Mouse (Mus musculus) midbrain, embryonic 16.5 days (tissue): ENCODE measurements around the gene Pmm2. TPM values are rescaled to one million over a fixed set of nuclear protein-coding genes. Genes with fewer than 3 reads are reported as not detected.

ENCODE experiments used
- ATAC-seq: fragments of 200-750 bp; cut with Nextera tagmentation; 2 replicates; pipeline ENCODE4 v1.8.0; 2017; ENCODE audit warnings: moderate TSS enrichment
- H3K27ac ChIP-seq: fragments of 300-500 bp; sonication (generic); 2 replicates; pipeline ENCODE4 v1.5.1; 2014; ENCODE audit warnings: mild to moderate bottlenecking, low read length, mixed read lengths
- H3K27me3 ChIP-seq: fragments of 300-500 bp; sonication (generic); 2 replicates; pipeline ENCODE4 v1.6.1; 2014; ENCODE audit warnings: low read depth, low read length, mixed read lengths; ENCODE audit not compliant: control insufficient read depth, insufficient read depth
- H3K36me3 ChIP-seq: fragments of 300-500 bp; sonication (generic); 2 replicates; pipeline ENCODE4 v1.6.1; 2014; ENCODE audit warnings: mild to moderate bottlenecking, low read length, moderate library complexity, mixed read lengths; ENCODE audit not compliant: control insufficient read depth, insufficient read depth
- H3K4me1 ChIP-seq: fragments of 300-500 bp; sonication (generic); 2 replicates; pipeline ENCODE4 v1.6.1; 2014; ENCODE audit warnings: mild to moderate bottlenecking, low read length, mixed read lengths; ENCODE audit not compliant: control insufficient read depth, insufficient read depth
- H3K4me2 ChIP-seq: fragments of 300-500 bp; sonication (generic); 2 replicates; pipeline ENCODE4 v1.6.1; 2014; ENCODE audit warnings: mild to moderate bottlenecking, low read length, mixed read lengths
- H3K4me3 ChIP-seq: fragments of 300-500 bp; sonication (generic); 2 replicates; pipeline ENCODE4 v1.5.1; 2014; ENCODE audit warnings: low read depth, mild to moderate bottlenecking, low read length, moderate library complexity, mixed read lengths
- H3K9ac ChIP-seq: fragments of 300-500 bp; sonication (generic); 2 replicates; pipeline ENCODE4 v1.6.1; 2014; ENCODE audit warnings: low read depth, low read length, mixed read lengths
- H3K9me3 ChIP-seq: fragments of 300-500 bp; sonication (generic); replicated peaks from 2 replicates; pipeline ENCODE4 v1.6.1; 2014; ENCODE audit warnings: mild to moderate bottlenecking, low read length, mixed read lengths; ENCODE audit not compliant: control insufficient read depth, poor library complexity, severe bottlenecking
- WGBS: fragments of 180-500 bp; shearing (Covaris S2); extraction: QIAGEN DNeasy Blood & Tissue Kit; methylation state at CpG from one replicate; pipeline ENCODE4 v1.1.7; 2014; 5-methylcytosine and 5-hydroxymethylcytosine counted together
- microRNA-seq: library from miRNA; unstranded; fragments of <30 nt; microRNA quantifications from one replicate; pipeline ENCODE4, GENCODE M21; 2017
- polyA plus RNA-seq: library from polyadenylated mRNA; unstranded; fragments of >200 nt; fragmentation: Nextera tagmentation; extraction: Ambion mirVana; gene quantifications from 2 replicates; pipeline ENCODE4 v1.2.1, GENCODE M21; 2015

Gene Pmm2
- polyA plus RNA-seq, 1 experiment from 2014 or later: 33.7 TPM

DNA sequence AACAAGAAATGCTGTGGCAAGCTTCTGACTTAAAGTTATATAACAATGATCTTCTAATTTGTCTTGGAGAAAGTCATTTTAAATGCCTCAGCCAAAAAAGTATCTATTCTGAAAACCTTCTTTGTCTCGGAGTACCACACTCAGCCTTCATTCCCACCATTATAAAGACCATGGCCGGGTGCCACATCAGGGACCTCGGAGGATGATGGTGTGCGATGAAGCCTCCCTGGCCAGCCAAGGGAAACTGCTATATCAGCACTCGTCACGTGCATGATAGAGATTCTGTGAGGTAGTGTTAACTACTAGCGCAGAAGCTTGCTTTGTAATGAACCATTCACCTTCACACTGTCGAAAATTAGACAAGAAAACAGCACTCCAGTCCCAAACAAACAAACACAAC lies 62.1 kb downstream of the Pmm2 start:
- ATAC-seq: no peak
- no peak overlapping the region for H3K4me2 ChIP-seq
- no peak overlapping the region for H3K4me3 ChIP-seq
- no peak overlapping the region for H3K9ac ChIP-seq
- peaks cover 63% of the 10 kb centered on the region for H3K36me3 ChIP-seq
- 90% methylated on average over 8 of the region's 8 CpGs for WGBS
- no peak overlapping the region for H3K27ac ChIP-seq
- H3K4me1 ChIP-seq: no peaks in the 10 kb centered on the region
- H3K27me3 ChIP-seq: no peaks in the 10 kb centered on the region
- H3K9me3 ChIP-seq: no peaks in the 10 kb centered on the region

DNA sequence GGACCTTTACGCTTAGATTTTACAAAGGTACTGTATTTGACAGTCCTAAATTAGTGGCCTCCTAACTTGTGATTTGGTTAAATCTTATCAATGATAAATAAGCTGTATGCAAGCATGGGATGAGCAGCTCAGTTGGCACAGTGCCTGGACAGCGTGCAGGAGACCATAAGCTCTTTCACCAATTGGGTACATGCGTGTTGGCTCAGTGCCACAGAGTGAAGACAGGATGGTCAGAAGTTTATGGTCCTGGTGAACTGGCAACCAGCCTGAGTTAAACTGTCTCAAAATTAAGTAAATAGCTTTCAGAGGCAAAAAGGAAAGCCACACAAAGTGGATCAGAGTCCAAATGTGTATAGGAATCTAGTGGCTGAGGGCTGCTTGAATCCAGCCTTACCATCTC lies 63.1 kb downstream of the Pmm2 start:
- ATAC-seq: no peak
- Histone ChIP-seq H3K36me3 (peaks cover 57% of the 10 kb centered on the region), H3K9me3 (no peaks in the 10 kb centered on the region), H3K9ac (no peak overlapping the region), H3K27me3 (no peaks in the 10 kb centered on the region), H3K4me1 (no peaks in the 10 kb centered on the region), H3K4me2 (no peak overlapping the region), H3K4me3 (no peak overlapping the region), H3K27ac (no peak overlapping the region)
- 90% methylated on average over 3 of the region's 3 CpGs for WGBS

DNA sequence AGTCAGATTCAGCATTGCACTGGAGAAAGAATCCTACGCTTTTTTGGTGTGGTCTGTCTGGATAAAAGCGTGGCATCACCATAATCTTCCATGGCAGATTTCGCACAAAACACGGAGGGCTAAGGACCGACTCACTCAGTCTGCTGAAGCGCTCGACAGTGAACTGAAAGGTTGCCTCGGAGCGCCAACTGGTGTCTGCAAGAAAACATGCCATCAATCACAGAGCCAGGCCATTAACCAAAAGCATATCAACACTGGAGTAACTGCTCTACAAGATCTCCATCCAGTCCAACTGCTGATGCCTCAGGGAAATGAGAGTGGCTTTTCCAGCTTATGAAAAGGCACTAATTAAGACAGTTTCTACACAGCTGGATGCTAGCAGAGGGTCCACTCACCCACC lies 74.5 kb downstream of the Pmm2 start:
- Histone ChIP-seq H3K4me2 (no peak overlapping the region), H3K9me3 (no peaks in the 10 kb centered on the region), H3K36me3 (peaks cover 16% of the 10 kb centered on the region), H3K4me1 (no peaks in the 10 kb centered on the region), H3K27ac (no peak overlapping the region), H3K4me3 (no peak overlapping the region), H3K27me3 (no peaks in the 10 kb centered on the region), H3K9ac (no peak overlapping the region)
- ATAC-seq: no peak
- WGBS: 62% methylated on average over 9 of the region's 9 CpGs

Small RNA genes lying within 50 kb of the gene (microRNA-seq; reads per million reads assigned to microRNA genes)
- gene Gm22137: not detected

Other genes with a start within 250 kb of the Pmm2 start
- gene Tmem114, start 212.5 kb upstream of the Pmm2 start, polyA plus RNA-seq: 0.48 and 1.1 TPM in 2 replicates
- 55.0 and 66.2 TPM in 2 replicates for gene Mettl22, start 166.9 kb upstream of the Pmm2 start, polyA plus RNA-seq
- gene Abat, start 124.2 kb upstream of the Pmm2 start, polyA plus RNA-seq: 71.8 and 76.8 TPM in 2 replicates
- 23.3 and 24.6 TPM in 2 replicates for gene Tmem186, start within 50 bp of the Pmm2 start, polyA plus RNA-seq
- gene Carhsp1, start 34.5 kb downstream of the Pmm2 start, polyA plus RNA-seq: 157 and 181 TPM in 2 replicates
- not detected in 2 replicates for gene Gm5767, start 43.1 kb downstream of the Pmm2 start, polyA plus RNA-seq
- 26.5 and 31.2 TPM in 2 replicates for gene Usp7, start 154.6 kb downstream of the Pmm2 start, polyA plus RNA-seq
- gene 1810013L24Rik, start 192.4 kb downstream of the Pmm2 start, polyA plus RNA-seq: 26.0 and 27.8 TPM in 2 replicates